Mouse (Mus musculus): ENCODE data around the gene Timm17a. TPM values are rescaled to one million over a fixed set of nuclear protein-coding genes. Genes with fewer than 3 reads are reported as not detected.
A peak's percentile ranks its signal among the peaks of the same experiment; 100 is the strongest.

The Timm17a gene
- 100 to 1,000 TPM; 282 to 343 TPM for total RNA-seq (2021)
- long read RNA-seq, experiment 1, full-length matches to known transcripts: 254 of 272 reads
- long read RNA-seq, experiment 1, partial matches to known transcripts: 9 of 272 reads
- long read RNA-seq, experiment 1, other reads (novel, unspliced or antisense): 9 of 272 reads
- long read RNA-seq, experiment 2, full-length matches to known transcripts: 265 of 284 reads
- long read RNA-seq, experiment 2, partial matches to known transcripts: 9 of 284 reads
- long read RNA-seq, experiment 2, other reads (novel, unspliced or antisense): 10 of 284 reads

DNA sequence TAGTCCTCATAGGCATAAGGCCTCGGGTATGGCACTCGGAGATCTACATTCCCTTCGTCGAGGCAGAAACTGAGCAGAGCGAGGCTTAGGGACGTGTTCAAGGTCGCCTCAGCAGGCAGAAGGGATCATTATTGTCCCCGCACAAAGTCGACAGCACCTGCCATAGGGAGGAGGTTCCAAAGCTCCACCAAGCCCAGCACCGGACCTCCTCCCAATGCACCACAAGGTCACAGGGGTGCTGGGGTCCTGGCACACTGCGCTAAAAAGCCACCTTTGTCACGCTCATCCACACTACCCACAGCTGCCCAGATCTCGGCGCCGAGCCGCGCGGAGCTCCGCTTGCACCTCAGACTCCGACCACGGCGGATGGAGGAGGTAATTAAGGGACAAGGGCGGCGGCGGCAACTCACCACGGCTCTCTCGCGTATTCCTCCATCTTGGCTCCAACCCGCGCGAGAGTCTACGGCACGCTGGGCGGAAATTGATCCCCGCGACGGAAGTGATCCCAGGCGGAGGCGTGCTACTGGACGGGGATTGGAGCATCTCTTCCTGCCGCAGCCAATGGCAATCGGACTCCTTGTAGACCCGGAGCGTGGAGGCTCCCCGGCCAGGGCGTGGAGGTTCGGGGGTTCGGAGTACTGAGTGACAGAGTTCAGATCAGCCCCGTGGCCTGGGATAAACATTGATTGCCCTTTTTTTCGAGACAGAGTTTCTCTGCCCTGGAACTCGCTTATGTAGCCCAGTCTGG is at the start of gene Timm17a:
Timm17a (minus strand) TSS at position 495 of the 748 bp plus-strand sequence.
- peak within 1 kb of the TSS; percentile 84 for H3K4me3 ChIP-seq
- no peak for TF ChIP-seq CTCF (IDR thresholded peaks at IDR 0.05)
- peak; percentile 96 for DNase-seq
- intact Hi-C loops (cut with DNase I): loop anchor here (5.0 kb wide), 1 partner anchor 54 kb away; no protein-coding TSS in a partner anchor
- peak within 1 kb of the TSS; percentile 99 for H3K27ac ChIP-seq

DNA sequence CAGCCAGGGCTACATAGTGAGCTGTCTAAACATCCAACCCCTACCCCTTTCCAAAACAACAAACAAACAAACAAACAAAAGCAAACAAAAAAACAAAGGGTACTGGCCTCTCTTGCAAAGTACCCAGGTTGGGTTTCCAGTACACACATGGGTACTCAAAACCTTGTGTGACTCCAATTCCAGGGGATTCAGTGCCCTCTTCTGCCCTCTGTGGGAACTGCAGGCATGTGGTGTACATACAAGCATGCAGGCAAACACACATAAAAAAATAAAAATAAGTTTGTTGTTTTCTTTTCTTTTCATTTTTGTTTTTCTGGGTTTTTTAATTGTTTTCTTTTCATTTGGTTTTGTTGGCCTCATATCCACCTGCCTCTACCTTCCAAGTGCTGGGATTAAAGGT is 48.5 kb upstream of the Timm17a start:
- peak; percentile 24; the same call in 1 of the 2 replicates for TF ChIP-seq CTCF (IDR thresholded peaks at IDR 0.05)
- intact Hi-C loops (cut with DNase I): no loop called here
- Histone ChIP-seq H3K27ac (no peak overlapping the region), H3K4me3 (no peak overlapping the region)
- no peak for DNase-seq

DNA sequence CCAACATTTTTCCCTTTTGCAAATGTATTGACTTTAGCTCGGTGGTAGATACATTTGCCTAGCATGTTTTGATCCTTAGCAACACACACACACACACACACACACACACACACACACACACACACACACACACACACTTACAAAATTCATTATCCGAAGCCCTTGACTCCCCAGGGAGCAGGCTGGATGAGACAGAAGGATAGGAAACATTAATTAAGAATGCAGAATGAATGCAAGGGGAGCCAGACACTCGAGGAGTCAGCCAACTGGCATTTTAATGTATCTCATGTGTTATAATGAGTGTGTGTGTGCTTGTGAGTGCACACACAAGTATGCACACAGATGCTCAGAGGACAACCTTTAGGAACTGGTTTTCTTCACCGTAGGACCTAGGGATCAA is 47.9 kb upstream of the Timm17a start:
- Histone ChIP-seq H3K27ac (no peak overlapping the region), H3K4me3 (no peak overlapping the region)
- no peak for DNase-seq
- no peak for TF ChIP-seq CTCF (IDR thresholded peaks at IDR 0.05)
- intact Hi-C loops (cut with DNase I): no loop called here

DNA sequence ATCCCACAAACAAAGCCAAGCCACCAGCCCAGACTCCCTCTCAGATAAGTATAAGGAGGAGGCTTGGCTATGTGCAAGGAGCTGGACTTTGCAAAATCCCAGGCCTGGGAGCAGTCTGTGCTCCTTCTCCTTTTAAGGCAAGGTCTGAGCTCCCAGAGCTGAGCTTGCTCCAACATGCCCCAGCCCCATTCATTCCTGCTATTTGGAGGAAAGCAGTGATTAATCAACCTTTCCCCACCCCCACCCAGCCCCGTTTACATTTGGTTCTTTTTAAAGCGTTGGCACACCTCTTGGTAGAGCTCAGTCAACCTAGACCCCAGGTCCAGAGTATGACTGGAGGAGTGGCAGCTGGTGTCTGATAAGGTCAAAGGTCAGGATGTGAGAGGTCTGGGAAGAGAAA is 45.5 kb upstream of the Timm17a start:
- intact Hi-C loops (cut with DNase I): no loop called here
- no peak for TF ChIP-seq CTCF (IDR thresholded peaks at IDR 0.05)
- Histone ChIP-seq H3K27ac (peak overlapping the region; percentile 62; the same call in 1 of the 2 replicates), H3K4me3 (no peak overlapping the region)
- no peak for DNase-seq

DNA sequence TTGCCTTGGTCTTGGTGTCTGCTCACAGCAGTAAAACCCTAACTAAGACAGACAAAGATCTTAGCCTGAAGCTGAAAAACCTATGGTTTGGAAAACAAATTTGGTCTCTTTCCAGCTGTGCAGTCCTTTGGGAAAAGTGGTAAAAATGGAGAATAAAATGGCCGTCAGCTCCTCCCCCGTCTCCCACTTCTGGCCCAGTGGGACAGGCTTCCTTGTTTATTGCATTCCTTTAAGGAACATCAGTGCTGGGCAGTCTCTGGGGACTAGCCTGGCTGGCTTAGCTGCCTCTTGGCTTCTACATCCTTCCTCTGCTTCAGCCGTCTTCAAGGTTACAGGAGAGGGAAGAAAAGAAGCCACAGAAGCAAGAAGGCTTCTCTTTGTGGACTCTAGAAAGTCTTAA is 38.4 kb upstream of the Timm17a start:
- H3K4me3 ChIP-seq: no peak overlapping the region
- TF ChIP-seq CTCF (IDR thresholded peaks at IDR 0.05): no peak
- intact Hi-C loops (cut with DNase I): no loop called here
- peak; percentile 74 for DNase-seq
- peak overlapping the region; percentile 75 for H3K27ac ChIP-seq

DNA sequence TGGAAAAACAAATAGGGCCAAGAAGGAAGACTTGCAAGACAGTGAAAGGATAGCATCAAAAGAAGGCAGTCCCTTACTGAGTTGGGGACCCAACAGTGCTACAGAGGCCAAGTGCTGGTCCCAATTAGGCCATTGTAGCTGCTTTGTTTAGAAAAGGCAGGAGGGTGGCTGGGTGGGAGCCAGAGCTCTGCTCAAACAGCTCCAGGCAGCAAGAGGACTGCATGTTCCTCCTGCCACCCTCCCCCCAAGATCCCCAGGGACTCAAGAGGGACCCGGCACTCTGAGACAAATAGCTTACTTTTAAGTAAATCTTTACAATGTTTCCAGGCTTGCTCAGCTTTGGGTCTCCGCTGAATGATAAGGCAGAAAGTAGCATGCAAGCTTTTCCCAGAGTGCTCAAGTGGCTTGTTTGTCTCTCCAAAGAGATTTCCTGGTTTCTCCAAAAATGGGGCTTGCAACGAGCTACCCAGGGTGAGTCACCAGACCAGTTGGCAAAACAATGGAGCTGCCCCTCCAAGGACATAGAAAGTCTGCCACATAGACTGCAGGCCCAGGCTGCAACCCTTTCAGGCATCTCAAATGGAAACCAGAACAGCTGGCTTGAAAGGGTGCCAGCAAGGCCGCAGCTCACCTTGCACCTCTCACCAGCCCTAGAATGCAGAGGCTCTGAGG is 34.1 kb upstream of the Timm17a start:
- Histone ChIP-seq H3K27ac (peak overlapping the region; percentile 62), H3K4me3 (no peak overlapping the region)
- intact Hi-C loops (cut with DNase I): no loop called here
- TF ChIP-seq CTCF (IDR thresholded peaks at IDR 0.05): no peak
- peak; percentile 53 for DNase-seq

DNA sequence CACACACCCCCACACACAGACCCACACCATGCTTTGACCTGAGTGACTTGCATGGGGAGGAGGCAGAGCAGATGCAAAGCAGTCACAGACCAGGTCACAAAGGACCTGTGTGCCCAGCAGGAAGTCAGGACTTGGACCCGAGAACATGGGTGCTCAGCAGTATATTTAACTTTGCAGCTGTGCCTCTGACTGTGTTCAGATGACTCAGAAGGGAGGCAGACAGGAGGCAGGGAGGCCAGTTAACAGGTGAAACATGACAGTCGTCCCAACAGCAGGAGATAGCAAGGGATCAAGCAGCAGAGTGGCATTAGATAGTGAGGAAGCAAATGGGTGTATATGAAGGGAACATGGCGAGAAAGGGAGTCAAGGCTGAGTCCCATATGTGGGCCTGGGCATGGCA is 33.3 kb upstream of the Timm17a start:
- no peak for DNase-seq
- Histone ChIP-seq H3K27ac (peak overlapping the region; percentile 62), H3K4me3 (no peak overlapping the region)
- intact Hi-C loops (cut with DNase I): no loop called here
- no peak for TF ChIP-seq CTCF (IDR thresholded peaks at IDR 0.05)

DNA sequence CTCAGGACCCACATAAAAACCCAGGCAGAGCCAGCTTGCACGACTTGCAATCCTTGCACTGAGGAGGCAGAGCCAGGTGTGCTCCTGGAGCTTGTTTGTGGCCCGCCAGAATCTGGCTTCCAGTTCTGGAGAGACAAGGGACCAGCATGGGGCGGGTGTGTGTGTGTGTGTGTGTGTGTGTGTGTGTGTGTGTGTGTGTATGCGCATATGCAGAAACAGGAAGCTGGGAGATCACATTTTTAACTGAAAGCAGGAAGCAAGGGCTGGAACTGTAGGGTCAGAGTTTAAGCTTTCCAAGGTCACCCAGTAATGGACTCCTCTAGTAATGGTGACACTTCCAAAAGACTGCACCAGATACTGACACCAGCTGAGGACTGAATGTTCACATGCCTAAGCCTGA is 30.4 kb upstream of the Timm17a start:
- Histone ChIP-seq H3K4me3 (no peak overlapping the region), H3K27ac (no peak overlapping the region)
- no peak for TF ChIP-seq CTCF (IDR thresholded peaks at IDR 0.05)
- DNase-seq: no peak
- intact Hi-C loops (cut with DNase I): no loop called here

DNA sequence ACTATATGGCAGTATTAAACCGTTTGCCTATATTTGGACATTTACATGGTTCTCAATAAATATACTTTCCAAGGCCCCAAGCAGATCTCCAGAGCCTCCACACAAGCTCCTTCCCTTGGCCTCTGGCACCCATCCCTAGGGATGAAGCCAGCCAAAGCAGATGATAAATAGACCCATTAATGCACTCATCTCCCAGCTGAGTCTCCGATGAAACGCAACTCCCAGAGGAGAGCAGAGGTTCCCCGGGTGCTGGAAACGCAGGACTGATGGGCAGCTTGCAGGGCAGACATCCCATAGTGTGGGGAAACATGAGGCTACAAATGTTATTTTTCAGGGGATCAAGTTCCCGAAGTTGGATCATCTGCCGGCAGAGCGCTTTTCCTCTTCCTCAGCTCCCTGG is 28.4 kb upstream of the Timm17a start:
- intact Hi-C loops (cut with DNase I): no loop called here
- 0 out of 2 replicates have a peak overlapping the region, but pooled peaks have one; percentile 2 for H3K4me3 ChIP-seq
- H3K27ac ChIP-seq: peak overlapping the region; percentile 56
- DNase-seq: peak; percentile 69
- no peak for TF ChIP-seq CTCF (IDR thresholded peaks at IDR 0.05)

DNA sequence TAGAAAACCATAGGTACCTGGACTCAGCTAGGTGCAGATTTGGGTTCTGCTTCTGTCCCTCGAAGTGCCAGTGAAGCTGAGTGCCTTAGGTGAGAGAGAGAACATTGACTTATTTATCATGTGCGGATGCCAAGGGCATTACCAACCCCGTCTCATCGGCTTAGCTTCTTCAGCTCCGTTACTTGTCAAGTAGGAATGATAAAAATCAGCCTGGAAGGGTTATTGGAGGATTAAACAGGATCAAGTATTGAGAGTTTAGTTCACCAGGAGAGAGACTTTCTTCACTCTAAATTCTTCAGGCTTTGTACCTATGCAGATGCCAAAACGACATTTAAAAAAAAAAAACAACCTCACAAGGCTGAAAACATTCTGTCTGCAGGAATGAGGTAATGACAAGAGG is 17.0 kb upstream of the Timm17a start:
- Histone ChIP-seq H3K4me3 (no peak overlapping the region), H3K27ac (peak overlapping the region; percentile 38; the same call in 1 of the 2 replicates)
- intact Hi-C loops (cut with DNase I): no loop called here
- no peak for TF ChIP-seq CTCF (IDR thresholded peaks at IDR 0.05)
- no peak for DNase-seq

DNA sequence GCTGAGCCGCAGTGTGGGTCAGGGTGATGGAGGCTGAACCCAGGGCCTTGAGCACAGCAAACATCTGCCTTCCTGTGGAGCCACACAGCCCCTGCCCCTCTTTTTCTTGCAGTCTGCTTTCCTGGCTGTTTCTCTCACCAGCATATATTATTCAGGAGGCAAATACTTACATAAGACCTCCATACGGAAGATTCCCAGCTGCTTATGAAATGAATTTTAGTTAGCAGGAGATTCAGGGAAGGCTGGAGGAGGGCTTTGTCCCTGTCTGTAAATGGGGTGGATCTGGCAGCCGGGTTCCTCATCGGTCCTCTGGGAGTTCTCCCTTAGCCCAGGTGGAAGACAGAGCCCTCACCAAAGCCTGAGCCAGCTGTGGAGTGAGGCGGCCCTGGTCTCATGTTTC is 14.8 kb upstream of the Timm17a start:
- TF ChIP-seq CTCF (IDR thresholded peaks at IDR 0.05): no peak
- Histone ChIP-seq H3K27ac (peak overlapping the region; percentile 71), H3K4me3 (peak overlapping the region; percentile 69)
- intact Hi-C loops (cut with DNase I): no loop called here
- no peak for DNase-seq

DNA sequence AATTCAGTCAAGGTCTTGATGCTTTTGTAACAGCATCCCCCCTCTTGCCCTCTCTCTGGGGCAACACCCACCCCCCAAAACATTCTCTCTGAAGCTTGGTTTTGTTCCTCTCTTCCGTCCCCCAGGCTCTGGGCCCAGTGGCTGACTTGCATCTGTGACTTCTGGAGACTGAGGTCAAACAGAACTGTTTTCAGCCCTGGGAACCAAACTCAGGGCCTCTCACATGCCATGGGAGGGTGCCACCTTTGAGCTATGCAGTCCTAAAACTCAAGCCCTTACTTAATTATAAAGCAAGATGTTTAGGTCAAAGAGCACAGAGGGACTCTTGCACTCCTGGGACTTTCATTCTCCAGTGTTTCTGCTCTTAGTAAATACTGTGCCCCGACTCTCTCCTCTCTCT is 12.4 kb upstream of the Timm17a start:
- TF ChIP-seq CTCF (IDR thresholded peaks at IDR 0.05): no peak
- DNase-seq: no peak
- Histone ChIP-seq H3K27ac (peak overlapping the region; percentile 86), H3K4me3 (peak overlapping the region; percentile 69)
- intact Hi-C loops (cut with DNase I): no loop called here

DNA sequence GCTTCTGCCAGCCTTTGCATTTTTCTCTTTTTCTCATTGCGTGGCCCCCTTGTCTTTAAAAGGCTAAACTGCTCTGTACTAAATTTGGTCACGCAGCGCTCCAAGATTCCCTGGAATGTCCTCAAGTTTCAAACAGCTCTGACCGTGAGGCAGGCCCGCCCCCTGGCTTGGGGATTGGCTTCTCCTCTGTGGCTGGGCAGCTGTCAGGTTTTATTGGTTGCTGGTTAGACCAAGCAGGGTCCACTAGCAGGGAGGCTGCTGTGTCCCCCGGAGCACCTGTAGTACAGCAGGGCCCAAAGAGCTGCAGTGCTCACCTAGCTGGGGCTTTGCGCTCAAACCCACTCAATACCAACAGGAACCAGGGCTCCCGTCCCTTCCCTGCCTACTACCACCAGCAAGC is 11.0 kb upstream of the Timm17a start, which contains the start of gene Lmod1:
Lmod1 (plus strand) TSS at position 237 of the 400 bp plus-strand sequence.
- peak within 1 kb of the TSS; percentile 86 for H3K27ac ChIP-seq
- intact Hi-C loops (cut with DNase I): no loop called here
- H3K4me3 ChIP-seq: peak within 1 kb of the TSS; percentile 69
- DNase-seq: peak; percentile 81
- no peak; the same call in 1 of the 2 replicates for TF ChIP-seq CTCF (IDR thresholded peaks at IDR 0.05)

Measured in gastrocnemius, adult 2 months (tissue).